Mouse (Mus musculus) heart, adult 2 months (tissue): ENCODE data around the gene Smg6.

Experiments
- CTCF ChIP-seq: fragments of 200-600 bp; IDR thresholded peaks from 2 replicates; pipeline ENCODE4 v1.8.1; 2022; ENCODE audit warnings: antibody characterized with exemption, mild to moderate bottlenecking, moderate library complexity
- POLR2A ChIP-seq: fragments of 200-500 bp; IDR thresholded peaks from 2 replicates; pipeline ENCODE4 v1.6.1; 2011; ENCODE audit warnings: mild to moderate bottlenecking, low read depth, low read length, control low read depth; ENCODE audit not compliant: insufficient read depth

GRCm38 (mm10) chr11:74897678-74898516, 27.7 kb upstream of the Smg6 start, which contains the start of gene Tsr1:
- peak; percentile 89 for TF ChIP-seq POLR2A
- TF ChIP-seq CTCF, result peak; percentile 19; the same call in 1 of the 2 replicates
